Mouse (Mus musculus): ENCODE measurements around the gene Col1a2. TPM values are rescaled to one million over a fixed set of nuclear protein-coding genes. Genes with fewer than 3 reads are reported as not detected.

Gene Col1a2
- polyA plus RNA-seq, 1 experiment from 2014 or later = 24.8 TPM

- no peak for ATAC-seq
- 71% methylated on average over 5 of the region's 5 CpGs for WGBS (ENCODE audit: insufficient replicate concordance)
These were observed 58.9 kb downstream of the Col1a2 start for GRCm38 (mm10) chr6:4563477-4563876.

DNA sequence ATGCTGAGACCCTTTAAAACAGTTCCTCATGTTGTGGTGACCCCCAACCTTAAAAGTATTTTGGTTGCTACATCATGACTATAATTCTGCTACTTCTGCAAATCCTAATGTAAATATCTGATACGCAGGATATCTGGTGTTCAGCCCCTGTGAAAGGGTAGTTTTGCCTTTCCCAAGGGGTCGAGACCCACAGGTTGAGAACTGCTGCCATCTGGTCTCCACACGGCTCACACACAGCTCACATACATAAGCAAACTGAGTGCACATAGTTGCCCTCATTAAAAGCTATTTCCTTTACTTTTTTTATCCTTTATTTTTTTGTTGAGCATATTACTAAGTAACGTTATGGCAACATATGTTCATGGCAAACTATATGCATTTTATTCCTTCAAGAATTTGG lies 65.8 kb downstream of the Col1a2 start:
- TF ChIP-seq CTCF (IDR thresholded peaks at IDR 0.05; ENCODE audit: low read depth) (no peak), EP300 (IDR thresholded peaks at IDR 0.05; ENCODE audit: low read depth) (no peak)
- ATAC-seq (no peak), DNase-seq (no peak)
- H3K27ac ChIP-seq (ENCODE audit: low read depth) = no peak overlapping the region
- no peaks in the 10 kb centered on the region for H3K36me3 ChIP-seq (replicated peaks; ENCODE audit: insufficient read depth, low read length)
- no peaks in the 10 kb centered on the region for H3K27me3 ChIP-seq (ENCODE audit: insufficient read depth, low read length)
- no peak overlapping the region for H3K4me2 ChIP-seq (ENCODE audit: low read depth, low read length)
- 74% methylated on average over 4 of the region's 4 CpGs for WGBS (ENCODE audit: insufficient replicate concordance)
- H3K9ac ChIP-seq (replicated peaks) = no peak overlapping the region
- no peaks in the 10 kb centered on the region for H3K4me1 ChIP-seq (ENCODE audit: insufficient read depth)
- no peaks in the 10 kb centered on the region for H3K9me3 ChIP-seq (ENCODE audit: low read length)
- H3K4me3 ChIP-seq (ENCODE audit: low read depth, low read length) = no peak overlapping the region

More at GRCm38 (mm10) chr6:4563477-4563876, 58.9 kb downstream of the Col1a2 start:
- H3K27me3 ChIP-seq (ENCODE audit: insufficient read depth, low read length) = no peaks in the 10 kb centered on the region
- no peak overlapping the region for H3K27ac ChIP-seq (ENCODE audit: low read depth)
- TF ChIP-seq CTCF (IDR thresholded peaks at IDR 0.05; ENCODE audit: low read depth) (no peak), EP300 (IDR thresholded peaks at IDR 0.05; ENCODE audit: low read depth) (no peak)
- H3K4me1 ChIP-seq (ENCODE audit: insufficient read depth) = no peaks in the 10 kb centered on the region
- no peaks in the 10 kb centered on the region for H3K9me3 ChIP-seq (ENCODE audit: low read length)
- H3K4me3 ChIP-seq (ENCODE audit: low read depth, low read length) = no peak overlapping the region
- H3K36me3 ChIP-seq (replicated peaks; ENCODE audit: insufficient read depth, low read length) = no peaks in the 10 kb centered on the region
- H3K4me2 ChIP-seq (ENCODE audit: low read depth, low read length) = no peak overlapping the region
- no peak overlapping the region for H3K9ac ChIP-seq (replicated peaks)
- DNase-seq = no peak

- Histone ChIP-seq H3K27me3 (ENCODE audit: insufficient read depth, low read length) (no peaks in the 10 kb centered on the region), H3K9ac (replicated peaks) (no peak overlapping the region), H3K4me1 (ENCODE audit: insufficient read depth) (no peaks in the 10 kb centered on the region), H3K36me3 (replicated peaks; ENCODE audit: insufficient read depth, low read length) (no peaks in the 10 kb centered on the region), H3K9me3 (ENCODE audit: low read length) (no peaks in the 10 kb centered on the region), H3K4me3 (ENCODE audit: low read depth, low read length) (no peak overlapping the region), H3K27ac (ENCODE audit: low read depth) (no peak overlapping the region), H3K4me2 (ENCODE audit: low read depth, low read length) (no peak overlapping the region)
- TF ChIP-seq CTCF (IDR thresholded peaks at IDR 0.05; ENCODE audit: low read depth) = no peak
- 54% methylated on average over 5 of the region's 5 CpGs for WGBS (ENCODE audit: insufficient replicate concordance)
- DNase-seq (no peak), ATAC-seq (no peak)
These were observed 73.1 kb downstream of the Col1a2 start for GRCm38 (mm10) chr6:4577756-4578155.

DNA sequence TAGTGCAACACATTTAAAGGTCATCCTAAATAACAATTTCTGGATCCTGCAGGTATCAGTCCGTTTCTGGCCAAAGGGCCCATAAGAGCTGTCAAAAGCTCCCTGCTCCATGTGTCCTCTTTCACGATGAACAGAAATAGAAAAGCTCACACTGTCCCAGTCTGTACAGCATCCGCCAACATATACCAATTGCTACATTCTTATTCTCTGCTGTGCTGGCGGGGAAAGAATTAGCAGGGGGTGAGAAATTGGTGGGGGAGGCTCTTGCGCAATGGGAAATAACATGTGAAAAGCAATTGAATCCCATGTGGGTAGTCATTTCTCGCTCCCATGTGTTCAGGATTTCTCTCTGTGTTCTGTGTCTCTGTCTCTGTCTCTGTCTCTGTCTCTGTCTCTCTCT lies 73.7 kb downstream of the Col1a2 start:
- no peaks in the 10 kb centered on the region for H3K36me3 ChIP-seq (replicated peaks; ENCODE audit: insufficient read depth, low read length)
- H3K27ac ChIP-seq (ENCODE audit: low read depth) = no peak overlapping the region
- no peak overlapping the region for H3K4me2 ChIP-seq (ENCODE audit: low read depth, low read length)
- no peaks in the 10 kb centered on the region for H3K27me3 ChIP-seq (ENCODE audit: insufficient read depth, low read length)
- H3K4me3 ChIP-seq (ENCODE audit: low read depth, low read length) = no peak overlapping the region
- H3K9me3 ChIP-seq (ENCODE audit: low read length) = no peaks in the 10 kb centered on the region
- H3K9ac ChIP-seq (replicated peaks) = no peak overlapping the region
- WGBS (ENCODE audit: insufficient replicate concordance) = 73% methylated on average over 6 of the region's 6 CpGs
- ATAC-seq (no peak), DNase-seq (no peak)
- TF ChIP-seq EP300 (IDR thresholded peaks at IDR 0.05; ENCODE audit: low read depth) = no peak
- TF ChIP-seq CTCF (IDR thresholded peaks at IDR 0.05; ENCODE audit: low read depth) = no peak
- H3K4me1 ChIP-seq (ENCODE audit: insufficient read depth) = no peaks in the 10 kb centered on the region

DNA sequence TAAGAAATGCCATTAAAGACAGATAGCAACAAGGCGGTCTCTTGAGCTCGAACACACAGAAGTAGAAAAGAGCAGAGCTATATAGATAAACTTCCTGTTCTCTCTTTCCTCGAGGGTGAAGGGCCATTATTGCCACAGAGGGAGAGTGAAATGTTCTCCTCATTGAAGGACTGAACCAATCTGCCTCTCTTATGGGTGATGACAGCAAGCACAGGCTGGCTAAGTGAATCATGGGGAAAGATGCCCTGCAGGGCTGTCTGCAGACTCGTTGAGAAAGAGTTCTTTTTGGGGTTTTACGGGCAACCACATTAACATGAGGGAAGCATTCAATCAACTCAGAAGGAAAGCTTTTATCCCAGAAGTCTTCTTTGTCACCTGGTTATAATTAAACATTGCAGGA lies 75.0 kb downstream of the Col1a2 start:
- no peak for ATAC-seq

DNA sequence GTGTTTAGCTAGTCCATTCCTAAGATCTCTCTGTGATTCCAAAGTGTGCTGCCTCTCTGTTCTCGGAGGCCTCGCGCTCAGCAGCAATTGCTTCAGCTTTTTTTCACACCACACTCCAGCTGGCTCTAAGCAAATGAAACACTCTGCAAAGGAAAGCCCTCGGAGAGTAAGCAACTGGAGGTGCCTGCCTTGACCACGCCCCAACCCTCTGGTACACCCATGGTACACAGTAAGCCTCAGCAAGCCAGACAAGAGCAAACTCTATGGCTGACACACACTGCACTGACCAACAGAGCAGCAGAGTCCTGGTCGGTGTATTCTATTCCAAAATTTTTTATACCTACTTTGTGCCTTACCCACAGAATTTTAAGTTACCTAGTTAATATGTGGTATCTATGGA lies 78.9 kb downstream of the Col1a2 start:
- 62% methylated on average over 6 of the region's 6 CpGs for WGBS (ENCODE audit: insufficient replicate concordance)
- Histone ChIP-seq H3K27me3 (ENCODE audit: insufficient read depth, low read length) (no peaks in the 10 kb centered on the region), H3K9ac (replicated peaks) (no peak overlapping the region), H3K27ac (ENCODE audit: low read depth) (no peak overlapping the region), H3K4me2 (ENCODE audit: low read depth, low read length) (no peak overlapping the region), H3K9me3 (ENCODE audit: low read length) (no peaks in the 10 kb centered on the region), H3K4me3 (ENCODE audit: low read depth, low read length) (no peak overlapping the region), H3K4me1 (ENCODE audit: insufficient read depth) (no peaks in the 10 kb centered on the region), H3K36me3 (replicated peaks; ENCODE audit: insufficient read depth, low read length) (no peaks in the 10 kb centered on the region)
- DNase-seq (no peak), ATAC-seq (no peak)
- TF ChIP-seq EP300 (IDR thresholded peaks at IDR 0.05; ENCODE audit: low read depth) (no peak), CTCF (IDR thresholded peaks at IDR 0.05; ENCODE audit: low read depth) (no peak)

More for the DNA sequence above, 75.0 kb downstream of the Col1a2 start:
- H3K27ac ChIP-seq (ENCODE audit: low read depth) = no peak overlapping the region
- no peak overlapping the region for H3K4me3 ChIP-seq (ENCODE audit: low read depth, low read length)
- no peak for DNase-seq
- H3K4me1 ChIP-seq (ENCODE audit: insufficient read depth) = no peaks in the 10 kb centered on the region
- no peak overlapping the region for H3K4me2 ChIP-seq (ENCODE audit: low read depth, low read length)
- no peaks in the 10 kb centered on the region for H3K27me3 ChIP-seq (ENCODE audit: insufficient read depth, low read length)
- H3K9me3 ChIP-seq (ENCODE audit: low read length) = no peaks in the 10 kb centered on the region
- H3K36me3 ChIP-seq (replicated peaks; ENCODE audit: insufficient read depth, low read length) = no peaks in the 10 kb centered on the region
- WGBS (ENCODE audit: insufficient replicate concordance) = 53% methylated on average over 5 of the region's 5 CpGs
- TF ChIP-seq CTCF (IDR thresholded peaks at IDR 0.05; ENCODE audit: low read depth) (no peak), EP300 (IDR thresholded peaks at IDR 0.05; ENCODE audit: low read depth) (no peak)
- no peak overlapping the region for H3K9ac ChIP-seq (replicated peaks)

GRCm38 (mm10) chr6:4587946-4588345 lies 83.3 kb downstream of the Col1a2 start:
- TF ChIP-seq CTCF (IDR thresholded peaks at IDR 0.05; ENCODE audit: low read depth) (no peak), EP300 (IDR thresholded peaks at IDR 0.05; ENCODE audit: low read depth) (no peak)
- 50% methylated on average over 4 of the region's 4 CpGs for WGBS (ENCODE audit: insufficient replicate concordance)
- DNase-seq (no peak), ATAC-seq (no peak)
- no peak overlapping the region for H3K4me2 ChIP-seq (ENCODE audit: low read depth, low read length)
- no peaks in the 10 kb centered on the region for H3K36me3 ChIP-seq (replicated peaks; ENCODE audit: insufficient read depth, low read length)
- no peaks in the 10 kb centered on the region for H3K9me3 ChIP-seq (ENCODE audit: low read length)
- H3K27ac ChIP-seq (ENCODE audit: low read depth) = no peak overlapping the region
- no peak overlapping the region for H3K9ac ChIP-seq (replicated peaks)
- no peaks in the 10 kb centered on the region; the same call in 1 of the 2 replicates for H3K4me1 ChIP-seq (ENCODE audit: insufficient read depth)
- H3K4me3 ChIP-seq (ENCODE audit: low read depth, low read length) = no peak overlapping the region
- no peaks in the 10 kb centered on the region for H3K27me3 ChIP-seq (ENCODE audit: insufficient read depth, low read length)

Measured in liver, postnatal 0 days (tissue).